Mouse (Mus musculus) MEL (cell line): ENCODE measurements around the gene Cald1.

Experiments
- CTCF ChIP-seq, 3 experiments: IDR thresholded peaks in 2 of 3; conservative IDR thresholded peaks in 1 of 3; 2 replicates each; pipeline ENCODE4 v1.5.1; 2011 to 2012; ENCODE audit warnings: low read length in 3 of 3, low read depth in 2 of 3, mild to moderate bottlenecking in 2 of 3, improper control_type of control experiment in 1 of 3, inconsistent platforms in 1 of 3, mixed read lengths in 1 of 3, moderate library complexity in 1 of 3; ENCODE audit not compliant: control insufficient read depth in 1 of 3, insufficient read depth in 1 of 3, poor library complexity in 1 of 3, severe bottlenecking in 1 of 3
- ELF1 ChIP-seq: IDR thresholded peaks from 2 replicates; pipeline ENCODE4 v1.6.1; 2014; ENCODE audit warnings: low read depth, mild to moderate bottlenecking, inconsistent platforms, low read length, improper control_type of control experiment, moderate library complexity
- EP300 ChIP-seq, 2 experiments: IDR thresholded peaks; 2 replicates each; pipeline ENCODE4 v1.6.1; 2011; ENCODE audit warnings: improper control_type of control experiment in 2 of 2, low read length in 2 of 2, low read depth in 1 of 2, mild to moderate bottlenecking in 1 of 2
- MYB ChIP-seq: IDR thresholded peaks from 2 replicates; pipeline ENCODE4 v1.6.1; 2011; ENCODE audit warnings: mild to moderate bottlenecking, low read depth, low read length, improper control_type of control experiment
- POLR2A ChIP-seq, 2 experiments: IDR thresholded peaks; 2 replicates each; pipeline ENCODE4 v1.6.1; 2011 to 2012; ENCODE audit warnings: low read length in 2 of 2, mild to moderate bottlenecking in 2 of 2, control low read depth in 1 of 2, improper control_type of control experiment in 1 of 2, low read depth in 1 of 2, moderate library complexity in 1 of 2; ENCODE audit not compliant: control insufficient read depth in 1 of 2, insufficient read depth in 1 of 2, poor library complexity in 1 of 2
- POLR2AphosphoS2 ChIP-seq: IDR thresholded peaks from 2 replicates; pipeline ENCODE4 v1.6.1; 2011; ENCODE audit warnings: low read length, improper control_type of control experiment
- RCOR1 ChIP-seq: IDR thresholded peaks from 2 replicates; pipeline ENCODE4 v1.6.1; 2012; ENCODE audit warnings: low read depth, mild to moderate bottlenecking, inconsistent platforms, low read length, improper control_type of control experiment
- SIN3A ChIP-seq: IDR thresholded peaks from 2 replicates; pipeline ENCODE4 v1.6.1; 2012; ENCODE audit warnings: low read length, improper control_type of control experiment, inconsistent platforms
- UBTF ChIP-seq: IDR thresholded peaks from 2 replicates; pipeline ENCODE4 v1.6.1; 2012; ENCODE audit warnings: low read depth, mild to moderate bottlenecking, inconsistent platforms, low read length, improper control_type of control experiment, moderate library complexity, borderline replicate concordance; ENCODE audit not compliant: insufficient read depth
- ZMIZ1 ChIP-seq: IDR thresholded peaks from 2 replicates; pipeline ENCODE4 v1.6.1; 2012; ENCODE audit warnings: low read depth, mild to moderate bottlenecking, inconsistent platforms, low read length, improper control_type of control experiment, moderate library complexity

- TF ChIP-seq CTCF (IDR thresholded peaks at IDR 0.05 in 2 of 3, conservative IDR thresholded peaks at IDR 0.05 in 1 of 3; ENCODE audit: control insufficient read depth in 1 of 3, insufficient read depth in 1 of 3, low read depth in 2 of 3, low read length in 3 of 3, poor library complexity in 1 of 3, severe bottlenecking in 1 of 3) (no peak), POLR2AphosphoS2 (no peak), UBTF (no peak), ELF1 (no peak), POLR2A (IDR thresholded peaks at IDR 0.05; ENCODE audit: control insufficient read depth in 1 of 2, insufficient read depth in 1 of 2, low read depth in 1 of 2, low read length in 2 of 2, poor library complexity in 1 of 2) (no peak), EP300 (IDR thresholded peaks at IDR 0.05; ENCODE audit: low read depth in 1 of 2, low read length in 2 of 2) (no peak), SIN3A (no peak), MYB (no peak), RCOR1 (no peak), ZMIZ1 (no peak)
These were observed 90.7 kb downstream of the Cald1 start for GRCm38 (mm10) chr6:34688971-34689370.
